In the genomic region with DNA sequence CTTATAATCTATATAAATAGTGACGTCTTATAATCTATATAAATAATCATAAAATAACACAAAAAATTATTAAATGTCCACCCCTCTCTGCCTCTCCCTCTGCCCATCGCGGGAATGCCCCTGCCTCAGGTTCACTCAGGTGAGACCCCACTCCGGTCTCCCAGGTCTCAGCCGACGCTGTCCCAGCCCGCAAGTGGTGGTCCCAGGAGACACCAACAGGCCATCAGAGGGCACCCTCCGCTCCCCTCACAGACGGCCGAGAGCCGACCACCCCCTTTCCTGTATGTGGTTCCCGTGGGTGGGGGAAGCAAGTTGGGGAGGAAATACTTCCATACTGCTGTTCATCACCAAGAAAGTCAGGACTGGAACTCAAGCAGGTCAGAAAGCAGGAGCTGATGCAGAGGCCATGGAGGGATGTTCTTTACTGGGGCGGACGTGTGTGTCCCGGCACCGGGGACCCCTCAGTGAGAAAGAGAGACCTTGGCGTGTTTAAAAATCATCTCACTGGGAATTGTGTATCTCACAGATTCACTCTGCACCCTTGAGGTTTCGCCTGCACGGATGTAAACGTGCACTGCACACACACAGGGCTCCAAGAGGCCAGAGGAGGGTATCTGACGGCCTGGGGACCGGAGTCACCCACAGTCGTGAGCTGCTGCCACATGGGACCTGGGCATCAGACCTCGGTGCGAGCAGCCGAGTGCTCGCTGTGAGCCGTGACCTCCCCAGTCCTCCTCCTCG, we compare ENCODE assay signal across 10 mouse cellular contexts. TPM values are rescaled to one million over a fixed set of nuclear protein-coding genes. Genes with fewer than 3 reads are reported as not detected.
DNase-seq lines count a peak whose midpoint lies in the region; ATAC-seq and TF ChIP-seq lines count a peak whose summit lies in the region.
"Had no signal": no experiment of that assay in that cellular context is flagged by ENCODE, and none has a peak within 500 bp of the region (broad histone marks: within the 10 kb centered on the region; RNA-seq: fewer than 3 reads in every experiment).

No protein-coding gene starts in this region.

- H3K27ac ChIP-seq in kidney, embryonic 16.5 days (ENCODE audit: low read length), result no peak overlapping the region
- no peak overlapping the region for H3K27ac ChIP-seq in limb, embryonic 12.5 days
- no peak overlapping the region for H3K27ac ChIP-seq in olfactory bulb, adult 2 months (ENCODE audit: insufficient read depth, low read depth, low read length)

- peak overlapping the region; percentile 50 for H3K9ac ChIP-seq in kidney, embryonic 16.5 days (replicated peaks; ENCODE audit: low read length)
- 0 out of 2 replicates have a peak overlapping the region, but pooled peaks have one; percentile 37 for H3K9ac ChIP-seq in limb, embryonic 12.5 days (replicated peaks)

- peaks cover 4% of the 10 kb centered on the region for H3K4me1 ChIP-seq in kidney, embryonic 16.5 days (ENCODE audit: insufficient read depth, low read length)
- peaks cover 2% of the 10 kb centered on the region for H3K4me1 ChIP-seq in limb, embryonic 12.5 days (replicated peaks)
- H3K4me1 ChIP-seq in olfactory bulb, adult 2 months (ENCODE audit: control insufficient read depth, insufficient read depth, low read length), result peaks cover 11% of the 10 kb centered on the region

- TF ChIP-seq CTCF in olfactory bulb, adult 2 months (IDR thresholded peaks at IDR 0.05; ENCODE audit: insufficient read depth, low read depth, low read length), result no peak

- H3K36me3 ChIP-seq in kidney, embryonic 16.5 days (ENCODE audit: insufficient read depth, low read length), result no peaks in the 10 kb centered on the region
- H3K36me3 ChIP-seq in limb, embryonic 12.5 days, result no peaks in the 10 kb centered on the region
- H3K36me3 ChIP-seq: G1E had no signal

- DNase-seq in kidney, adult 11 months, result no peak
- DNase-seq in spleen, postnatal 14 days (ENCODE audit: low spot score in 2 of 2), result no peak
- DNase-seq in spleen, postnatal 36 days (ENCODE audit: low spot score in 2 of 2), result no peak
- DNase-seq in urinary bladder, adult 18-20 months (ENCODE audit: low spot score in 2 of 2), result no peak

- H3K4me2 ChIP-seq in kidney, embryonic 16.5 days (replicated peaks; ENCODE audit: low read depth, low read length), result peak overlapping the region; percentile 74
- peak overlapping the region; percentile 63 for H3K4me2 ChIP-seq in limb, embryonic 12.5 days

- H3K27me3 ChIP-seq in kidney, embryonic 16.5 days (ENCODE audit: insufficient read depth, low read length), result no peaks in the 10 kb centered on the region
- H3K27me3 ChIP-seq in limb, embryonic 12.5 days, result peaks cover 7% of the 10 kb centered on the region; the same call in 1 of the 2 replicates

- peak; percentile 61; the same call in 1 of the 2 replicates for ATAC-seq in kidney, embryonic 16.5 days (ENCODE audit: low FRiP score, low TSS enrichment)
- 0 out of 2 replicates have a peak, but pooled peaks have one; percentile 30 for ATAC-seq in erythroid progenitor cell, adult 5-6 weeks (replicated peaks; ENCODE audit: low FRiP score, poor library complexity, severe bottlenecking)
- ATAC-seq in limb, embryonic 12.5 days (ENCODE audit: insufficient number of reproducible peaks, insufficient read depth, low FRiP score, low TSS enrichment, low read depth), result 0 out of 2 replicates have a peak, but pooled peaks have one; percentile 52

- peak overlapping the region; percentile 42 for H3K4me3 ChIP-seq in kidney, embryonic 16.5 days (ENCODE audit: low read length)
- peak overlapping the region; percentile 34 for H3K4me3 ChIP-seq in limb, embryonic 12.5 days (replicated peaks)
- H3K4me3 ChIP-seq in olfactory bulb, adult 2 months (ENCODE audit: insufficient read depth, low read depth, low read length), result peak overlapping the region; percentile 32; the same call in 1 of the 2 replicates
- H3K4me3 ChIP-seq: myocyte had no signal

- no peaks in the 10 kb centered on the region for H3K9me3 ChIP-seq in kidney, embryonic 16.5 days (ENCODE audit: low read length)
- H3K9me3 ChIP-seq in limb, embryonic 12.5 days, result no peaks in the 10 kb centered on the region
- H3K9me3 ChIP-seq: G1E had no signal

- WGBS in kidney, embryonic 16.5 days, result 44% methylated on average over 29 of the region's 29 CpGs
- WGBS in limb, embryonic 12.5 days, result 46% methylated on average over 29 of the region's 29 CpGs
- WGBS in olfactory bulb, adult 2 months, result 43% methylated on average over 29 of the region's 29 CpGs

- TF ChIP-seq POLR2A in olfactory bulb, adult 2 months (IDR thresholded peaks at IDR 0.05; ENCODE audit: insufficient read depth, low read depth, low read length), result no peak

RNA-seq across cellular contexts. Expression of a gene that starts 9.1 kb away (rescaled TPM):
- not detected in 2 replicates for polyA plus RNA-seq in kidney, embryonic 16.5 days (2015; fragmentation: Nextera tagmentation; extraction: Ambion mirVana)
- not detected in 2 replicates for total RNA-seq in erythroid progenitor cell, adult 5-6 weeks (2015; ENCODE audit: low replicate concordance)
- total RNA-seq in erythroid progenitor cell, adult 5-6 weeks (2017; ENCODE audit: low replicate concordance), result not detected in 2 replicates
- not detected in 2 replicates for polyA plus RNA-seq in limb, embryonic 12.5 days (2016; fragmentation: Nextera tagmentation; extraction: Ambion mirVana)
- polyA plus RNA-seq in olfactory bulb, adult 2 months (2012; ENCODE audit: insufficient read depth, insufficient read length, low replicate concordance, missing spikeins), result not detected in 2 replicates
- total RNA-seq: G1E had no signal
- polyA plus RNA-seq: G1E, myocyte had no signal

RNA-seq across cellular contexts. Expression of a gene that starts 33.7 kb away (rescaled TPM):
- polyA plus RNA-seq in kidney, embryonic 16.5 days (2015; fragmentation: Nextera tagmentation; extraction: Ambion mirVana), result 39.3 and 40.3 TPM in 2 replicates
- not detected in 2 replicates for total RNA-seq in erythroid progenitor cell, adult 5-6 weeks (2015; ENCODE audit: low replicate concordance)
- not detected in 2 replicates for total RNA-seq in erythroid progenitor cell, adult 5-6 weeks (2017; ENCODE audit: low replicate concordance)
- polyA plus RNA-seq in limb, embryonic 12.5 days (2016; fragmentation: Nextera tagmentation; extraction: Ambion mirVana), result 61.7 and 66.3 TPM in 2 replicates
- polyA plus RNA-seq in olfactory bulb, adult 2 months (2012; ENCODE audit: insufficient read depth, insufficient read length, low replicate concordance, missing spikeins), result not detected in 2 replicates
- polyA plus RNA-seq: G1E had no signal

RNA-seq across cellular contexts. Expression of a gene that starts 57.7 kb away (rescaled TPM):
- 53.0 and 57.0 TPM in 2 replicates for polyA plus RNA-seq in kidney, embryonic 16.5 days (2015; fragmentation: Nextera tagmentation; extraction: Ambion mirVana)
- total RNA-seq in erythroid progenitor cell, adult 5-6 weeks (2015; ENCODE audit: low replicate concordance), result 12.2 and 12.6 TPM in 2 replicates
- total RNA-seq in erythroid progenitor cell, adult 5-6 weeks (2017; ENCODE audit: low replicate concordance), result 6.2 and 12.0 TPM in 2 replicates
- 17.1 and 18.4 TPM in 2 replicates for polyA plus RNA-seq in limb, embryonic 12.5 days (2016; fragmentation: Nextera tagmentation; extraction: Ambion mirVana)
- not detected in 2 replicates for polyA plus RNA-seq in olfactory bulb, adult 2 months (2012; ENCODE audit: insufficient read depth, insufficient read length, low replicate concordance, missing spikeins)

Comparison
In these comparisons a context has a peak if more than half of its experiments do, and no peak if none do; other contexts are left out.
1. RNA of a gene that starts 33.7 kb away (polyA plus RNA-seq): 61.7 to 66.3 TPM in limb, embryonic 12.5 days and 39.3 to 40.3 TPM in kidney, embryonic 16.5 days; not detected in olfactory bulb, adult 2 months; every median in the first group is over 10 times any median in the second.
2. RNA of a gene that starts 57.7 kb away (polyA plus RNA-seq): 53.0 to 57.0 TPM in kidney, embryonic 16.5 days and 17.1 to 18.4 TPM in limb, embryonic 12.5 days; not detected in olfactory bulb, adult 2 months; every median in the first group is over 10 times any median in the second.
3. Peak in every context shown above with its lines, with median percentiles within 50 percentile points of each other: ATAC-seq and H3K4me3 ChIP-seq.